Mouse (Mus musculus) right cerebral cortex, postnatal 10 days (tissue): ENCODE measurements around the gene Bcas3.

Experiments
- DNase-seq, 2 experiments: peaks; one replicate each; pipeline ENCODE4 v3.0.0; 2021; ENCODE audit warnings: low spot score in 2 of 2

Bcas3 gene

DNA sequence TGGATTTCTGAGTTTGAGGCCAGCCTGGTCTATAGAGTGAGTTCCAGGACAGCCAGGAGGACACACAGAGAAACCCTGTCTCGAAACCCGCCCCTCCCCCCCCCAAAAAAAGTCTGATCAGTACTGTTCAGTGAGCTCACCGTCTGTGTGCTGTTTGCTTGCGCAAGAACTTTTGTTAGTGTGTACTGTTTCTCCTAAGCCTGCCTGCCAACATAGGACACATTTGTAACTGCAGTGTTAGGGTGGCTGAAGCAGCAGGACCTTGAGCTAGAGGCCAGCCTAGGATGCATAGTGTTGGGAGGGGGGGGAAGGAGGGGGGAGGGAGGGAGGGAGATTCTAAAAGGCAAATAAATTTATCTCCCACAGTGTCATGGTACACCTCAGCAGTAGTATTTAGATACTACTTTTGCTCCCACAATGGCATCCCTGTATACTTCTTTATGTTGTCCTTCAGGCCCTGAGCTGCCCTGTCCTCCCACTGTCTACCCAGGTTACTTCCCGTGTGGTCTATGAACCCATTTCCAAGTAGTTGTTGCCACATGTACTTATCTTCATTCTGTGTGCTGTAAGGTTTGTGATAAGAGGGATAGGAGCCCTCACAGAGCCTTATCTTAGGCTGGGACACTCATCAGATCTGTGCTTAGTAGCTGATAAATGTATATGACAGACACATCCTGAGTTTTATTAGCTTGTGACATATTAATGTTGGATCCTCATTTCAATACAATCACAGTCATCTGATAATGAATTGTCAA is 176.7 kb downstream of the Bcas3 start:
- no peak for DNase-seq

DNA sequence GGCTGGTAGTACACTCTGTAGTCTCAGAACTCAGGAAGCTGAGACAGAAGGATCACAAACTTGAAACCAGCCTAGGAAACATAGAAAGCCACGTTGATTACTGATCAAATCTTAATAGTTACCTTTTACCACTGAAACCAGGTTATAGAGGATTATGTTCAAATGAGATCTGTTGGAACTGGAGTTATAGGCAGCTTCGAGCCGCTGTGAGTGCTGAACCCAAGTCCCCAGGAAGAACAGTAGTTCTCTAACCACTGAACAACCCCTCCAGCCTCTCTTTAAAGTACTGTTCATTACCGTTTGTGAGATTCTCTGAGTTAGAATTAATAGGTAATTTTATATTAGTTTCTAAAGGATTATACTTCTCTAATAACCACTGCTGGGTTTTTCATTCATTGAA is 188.0 kb downstream of the Bcas3 start:
- no peak for DNase-seq

DNA sequence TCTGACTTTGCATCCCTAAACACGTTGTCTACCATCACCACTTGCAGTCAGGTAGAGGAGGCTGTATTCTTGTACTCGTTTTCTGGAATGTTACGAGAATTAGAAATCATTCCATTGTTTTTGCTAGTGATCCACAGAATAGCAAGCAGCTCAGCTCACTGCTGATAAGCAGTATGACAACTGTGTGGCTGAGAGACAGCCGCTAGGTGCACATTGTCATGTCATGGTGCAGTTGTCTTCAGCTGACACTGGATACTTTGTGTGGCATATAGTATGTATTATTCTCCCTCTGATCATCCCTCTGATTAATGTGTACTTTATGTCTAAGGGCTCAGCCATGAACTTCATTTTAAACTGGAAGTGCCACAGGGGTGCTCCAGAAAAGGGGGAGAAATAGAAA is 190.3 kb downstream of the Bcas3 start:
- no peak for DNase-seq

DNA sequence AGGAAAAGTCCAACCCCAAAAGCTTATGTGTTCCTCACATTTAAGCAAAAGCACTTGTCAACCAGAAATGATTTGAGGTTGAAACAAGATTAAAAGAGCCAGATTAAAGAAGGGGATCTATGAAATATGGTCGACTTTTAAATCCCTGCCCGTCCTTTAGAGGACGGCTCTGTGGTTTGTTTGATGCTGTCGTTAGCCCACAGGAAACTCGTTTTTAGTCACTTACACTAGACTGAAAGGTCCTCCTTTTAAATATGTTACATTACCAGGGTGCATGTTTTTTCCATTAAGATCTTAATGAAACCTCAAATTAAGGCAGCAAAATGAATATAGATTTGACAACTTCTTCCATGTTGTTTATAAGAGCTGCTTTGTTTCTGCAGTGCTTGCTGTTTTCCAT is 192.6 kb downstream of the Bcas3 start:
- no peak for DNase-seq

DNA sequence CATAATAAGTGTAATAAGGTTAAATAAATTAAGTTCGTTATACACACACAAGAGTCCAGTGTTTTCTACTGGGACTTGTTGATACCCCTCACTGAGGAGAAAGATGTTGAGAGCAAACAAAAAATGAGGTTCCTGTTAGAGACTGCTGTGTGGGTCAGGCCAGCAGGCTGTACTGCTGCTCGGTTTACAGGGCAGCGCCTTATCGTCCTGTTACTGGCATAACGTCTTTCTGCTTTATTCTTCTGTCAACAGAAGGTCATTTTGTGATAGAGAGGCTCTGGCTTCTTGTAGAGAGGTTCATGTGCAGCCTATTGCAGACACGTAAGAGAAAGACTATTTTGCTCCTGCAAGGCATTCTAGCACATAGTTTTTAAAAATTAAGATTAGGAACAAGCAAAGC is 195.0 kb downstream of the Bcas3 start:
- DNase-seq: no peak

DNA sequence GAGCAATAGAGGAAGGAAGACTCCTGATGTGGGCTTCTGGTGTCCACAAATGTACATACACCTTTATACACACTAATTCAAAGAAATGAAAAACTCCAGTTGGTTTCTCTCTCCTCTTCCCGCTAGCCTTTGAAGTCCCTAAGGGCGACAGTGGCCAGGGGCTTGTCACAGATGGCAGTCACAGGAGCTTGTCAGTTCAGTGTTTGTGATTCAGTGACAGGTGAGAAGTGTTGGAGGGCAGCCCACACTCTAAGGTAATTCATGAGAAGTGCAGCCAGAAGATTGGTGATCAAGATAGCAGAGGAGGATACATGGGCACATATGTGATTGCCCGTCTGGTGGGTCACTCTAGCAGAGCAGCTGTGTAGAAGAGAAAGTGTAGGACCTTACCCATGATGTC is 196.7 kb downstream of the Bcas3 start:
- DNase-seq: no peak

DNA sequence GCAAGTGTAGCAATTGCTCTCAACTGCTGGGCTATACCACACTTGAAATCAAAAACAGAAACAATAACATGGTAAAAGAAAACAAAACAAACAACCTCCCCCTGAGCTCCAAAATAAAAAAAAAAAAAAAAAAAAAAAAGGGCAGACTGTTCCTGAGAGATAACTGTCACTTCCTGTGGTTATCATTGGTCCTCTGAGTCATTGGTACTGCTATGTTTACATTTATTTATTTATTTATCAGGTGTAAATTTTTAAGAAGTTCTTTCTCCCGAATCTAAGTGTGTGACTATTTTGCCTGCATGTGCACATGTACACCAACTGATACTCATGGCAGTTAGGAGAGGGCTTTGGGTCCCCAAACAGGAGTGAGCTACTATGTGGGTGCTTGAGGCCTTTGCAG is 202.1 kb downstream of the Bcas3 start:
- DNase-seq: no peak

DNA sequence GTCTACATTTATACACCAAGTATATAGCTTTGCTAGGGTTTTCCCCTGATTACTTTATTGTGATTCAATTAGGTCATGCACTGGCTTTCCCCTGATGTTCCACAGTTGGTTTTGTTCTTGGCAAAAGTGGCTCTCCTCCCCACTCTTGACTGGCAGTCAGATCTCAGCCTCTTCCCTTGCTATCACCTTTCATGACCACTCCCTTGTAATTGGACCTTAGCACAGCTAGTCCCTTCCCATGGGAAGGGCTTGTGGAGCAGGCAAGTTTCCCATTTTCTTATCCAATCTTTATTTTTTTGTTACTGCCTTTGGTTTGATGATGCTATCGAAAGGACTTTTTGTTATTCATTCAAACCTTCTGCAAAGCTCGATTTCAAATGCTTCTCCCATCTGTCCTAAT is 202.8 kb downstream of the Bcas3 start:
- no peak for DNase-seq

DNA sequence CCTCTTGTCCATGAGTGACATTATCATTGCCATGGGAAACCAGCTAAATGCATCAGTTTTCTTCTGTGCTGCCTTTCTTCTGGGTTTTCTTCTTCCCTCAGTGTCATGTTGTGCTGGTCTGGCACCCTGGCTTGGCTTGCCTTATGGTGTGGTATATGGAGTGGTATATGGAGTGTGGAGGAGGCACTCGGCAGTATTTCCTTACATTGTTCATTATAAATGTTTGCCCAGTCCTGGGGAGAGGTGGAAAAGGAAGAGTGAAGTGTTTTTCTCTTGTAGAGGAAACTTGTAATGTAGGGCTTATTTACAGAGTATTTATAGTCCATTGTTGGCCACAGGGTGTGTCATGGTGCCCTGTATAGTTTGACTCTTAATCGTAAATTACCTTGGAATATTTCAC is 212.1 kb downstream of the Bcas3 start:
- DNase-seq: no peak

DNA sequence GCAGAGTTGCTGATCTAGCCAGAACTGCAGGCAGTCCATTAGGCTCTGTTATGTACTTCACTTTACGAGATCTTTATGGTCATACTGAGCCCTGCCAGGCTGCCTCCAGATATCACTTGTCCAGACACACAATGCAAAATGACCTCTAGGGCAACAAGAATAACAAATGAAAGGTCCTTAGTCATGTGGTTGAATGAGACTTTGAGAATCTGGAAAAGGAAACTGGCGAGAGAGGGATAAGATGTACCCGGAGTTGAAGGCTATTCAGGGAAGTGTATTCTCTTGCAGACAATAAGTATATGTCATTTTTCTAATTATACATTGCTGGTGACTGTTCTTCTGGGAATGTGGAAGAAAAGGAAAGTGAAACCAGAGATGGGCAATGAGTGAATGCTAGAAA is 218.1 kb downstream of the Bcas3 start:
- DNase-seq: no peak

DNA sequence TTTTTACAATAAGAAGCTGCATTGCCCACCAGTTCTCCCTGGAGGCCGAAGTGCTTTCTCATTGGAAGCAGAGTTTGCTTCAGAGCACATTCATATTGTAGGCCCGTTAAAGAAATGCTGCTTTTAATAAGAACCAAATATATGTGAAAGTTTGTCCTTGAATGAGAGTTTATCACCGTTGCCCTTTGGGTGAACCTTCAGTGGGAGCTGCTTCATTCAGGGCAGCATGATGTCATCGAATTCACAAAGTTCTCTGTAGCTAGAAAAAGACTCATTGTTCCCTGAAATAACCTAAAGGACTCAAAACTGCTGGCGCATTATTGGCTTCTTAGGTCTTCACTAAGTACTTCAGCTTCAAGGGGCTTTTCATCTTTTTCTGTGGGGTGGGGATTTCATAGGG is 219.0 kb downstream of the Bcas3 start:
- DNase-seq: no peak

DNA sequence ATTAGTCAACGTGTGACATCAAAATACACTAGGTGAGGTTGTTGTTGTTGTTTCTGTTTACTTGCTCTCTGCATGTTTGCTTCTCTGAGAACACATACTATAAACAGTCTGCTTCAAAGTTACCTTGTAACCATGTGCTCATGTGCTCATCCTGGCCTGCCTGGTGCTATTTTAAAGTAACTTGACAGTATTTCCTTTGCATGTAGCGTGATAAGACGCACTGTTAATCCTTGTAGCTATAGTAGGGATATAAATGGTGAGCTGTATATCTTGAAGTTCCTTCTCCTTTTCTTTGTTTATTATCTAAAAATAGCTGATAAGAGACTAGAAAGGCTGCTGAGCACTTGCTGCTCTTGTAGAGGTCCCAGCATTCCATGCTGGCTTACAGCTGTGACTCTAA is 219.6 kb downstream of the Bcas3 start:
- no peak for DNase-seq

DNA sequence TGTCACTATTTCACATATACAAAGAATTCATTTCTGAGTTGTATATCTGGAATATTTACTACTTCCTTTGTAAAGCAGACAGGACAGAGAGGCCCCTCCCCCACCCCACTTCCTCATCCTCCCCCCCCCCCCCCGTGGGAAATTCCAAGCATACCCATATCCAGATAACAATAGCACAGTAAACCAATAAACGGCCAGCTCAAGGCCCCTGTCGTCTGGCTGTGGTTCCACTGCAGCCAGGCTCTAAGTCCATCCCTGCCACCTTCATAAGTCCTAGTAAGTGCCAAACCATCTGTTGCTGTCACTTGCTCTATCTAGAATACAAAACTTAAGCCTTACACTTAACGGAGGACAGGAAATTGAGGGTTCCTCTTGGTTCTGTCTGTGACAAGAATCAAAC is 221.5 kb downstream of the Bcas3 start:
- DNase-seq: no peak

DNA sequence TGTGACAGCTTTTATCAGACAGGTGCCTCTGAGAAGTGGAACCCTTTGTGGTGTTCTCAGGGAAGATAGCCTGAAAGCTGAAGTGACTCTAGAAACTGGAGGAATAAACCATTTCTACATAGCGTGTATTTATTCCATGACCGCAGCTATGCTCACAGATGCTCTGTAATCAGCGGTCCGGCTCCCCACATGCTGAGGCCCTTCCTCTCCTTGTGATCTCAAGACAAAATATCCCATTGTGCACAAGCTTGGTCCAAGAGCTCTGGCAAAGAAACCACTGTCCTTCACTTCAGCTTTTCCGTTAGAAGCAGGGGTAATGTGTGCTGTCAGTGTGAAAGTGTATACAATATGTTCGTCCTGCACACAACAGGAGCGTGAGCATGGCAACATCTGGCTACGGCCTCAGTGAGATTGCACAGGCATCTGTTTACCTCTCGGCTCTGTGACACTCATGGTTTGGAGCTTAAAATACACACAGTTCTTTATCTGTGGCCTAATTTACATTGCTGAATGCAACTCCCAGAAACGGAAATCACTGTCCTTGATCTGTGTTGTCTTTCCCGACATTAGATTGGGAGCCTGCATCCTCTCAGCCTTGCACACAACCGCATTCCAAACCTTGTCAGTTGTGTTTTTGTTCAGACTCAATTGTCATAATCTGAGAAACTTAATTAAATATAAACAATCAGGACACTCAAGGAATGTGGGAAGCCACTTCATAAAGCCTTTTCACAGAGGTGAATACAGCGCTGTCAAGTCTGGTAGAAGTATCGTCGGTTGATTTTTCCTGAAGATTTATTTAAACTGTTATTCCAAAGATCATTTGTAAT is 225.1 kb downstream of the Bcas3 start:
- DNase-seq: peak; percentile 20 to 30

DNA sequence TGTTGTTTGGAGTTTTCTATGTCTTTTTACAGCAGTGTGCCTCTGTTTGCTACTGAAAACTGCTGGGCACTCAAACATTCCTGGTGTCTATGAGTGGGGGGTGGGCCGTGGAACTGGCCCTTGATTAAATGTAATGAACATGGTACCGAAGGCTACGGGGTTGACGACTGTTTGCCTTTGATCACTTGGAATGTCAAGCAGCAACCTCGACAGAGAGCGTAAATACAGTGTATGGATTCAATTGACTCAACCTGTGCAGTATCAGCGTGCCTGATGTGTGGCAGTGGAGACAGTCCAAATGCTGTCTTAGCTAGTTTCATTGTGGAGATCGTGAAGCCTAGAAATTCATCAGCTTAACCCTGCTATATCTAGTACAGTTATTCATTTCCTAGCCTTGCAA is 231.1 kb downstream of the Bcas3 start:
- no peak for DNase-seq

DNA sequence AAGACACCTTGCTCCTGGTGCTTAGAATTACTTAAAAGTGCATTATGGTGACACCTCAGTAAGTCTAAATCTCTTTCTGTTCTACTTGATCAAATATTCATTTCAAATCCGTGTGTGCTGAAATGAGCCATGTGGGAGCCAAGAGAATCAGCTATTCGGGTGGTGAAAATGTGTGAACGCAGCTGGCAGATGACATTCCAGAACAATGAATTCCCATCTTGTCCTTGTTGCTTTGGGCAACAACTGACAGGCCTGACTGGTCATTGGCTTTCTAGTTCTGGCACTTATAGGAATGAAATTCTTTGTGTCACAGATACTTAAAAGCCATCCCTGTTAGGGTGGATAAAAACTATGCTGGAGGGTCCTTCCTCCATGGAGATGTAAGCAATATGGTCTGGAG is 240.7 kb downstream of the Bcas3 start:
- no peak for DNase-seq

DNA sequence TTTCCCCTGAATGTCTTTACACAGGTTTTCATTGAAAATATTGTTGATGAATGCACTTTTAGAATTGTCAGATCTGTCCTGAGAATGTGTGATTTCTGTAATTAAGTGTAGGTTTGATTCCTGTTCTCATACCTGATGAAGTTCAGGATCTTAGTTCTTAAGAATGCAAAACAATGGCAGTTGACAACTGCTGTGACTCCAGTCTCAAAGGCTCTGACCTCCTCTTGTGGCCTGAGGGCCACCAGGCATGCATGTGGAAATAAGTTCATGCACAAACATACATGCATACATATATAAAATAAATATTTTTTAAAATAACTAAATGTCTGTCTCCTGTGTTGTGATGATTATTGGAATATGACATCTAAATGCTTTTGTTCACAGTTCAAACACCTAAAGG is 246.3 kb downstream of the Bcas3 start:
- DNase-seq: no peak

DNA sequence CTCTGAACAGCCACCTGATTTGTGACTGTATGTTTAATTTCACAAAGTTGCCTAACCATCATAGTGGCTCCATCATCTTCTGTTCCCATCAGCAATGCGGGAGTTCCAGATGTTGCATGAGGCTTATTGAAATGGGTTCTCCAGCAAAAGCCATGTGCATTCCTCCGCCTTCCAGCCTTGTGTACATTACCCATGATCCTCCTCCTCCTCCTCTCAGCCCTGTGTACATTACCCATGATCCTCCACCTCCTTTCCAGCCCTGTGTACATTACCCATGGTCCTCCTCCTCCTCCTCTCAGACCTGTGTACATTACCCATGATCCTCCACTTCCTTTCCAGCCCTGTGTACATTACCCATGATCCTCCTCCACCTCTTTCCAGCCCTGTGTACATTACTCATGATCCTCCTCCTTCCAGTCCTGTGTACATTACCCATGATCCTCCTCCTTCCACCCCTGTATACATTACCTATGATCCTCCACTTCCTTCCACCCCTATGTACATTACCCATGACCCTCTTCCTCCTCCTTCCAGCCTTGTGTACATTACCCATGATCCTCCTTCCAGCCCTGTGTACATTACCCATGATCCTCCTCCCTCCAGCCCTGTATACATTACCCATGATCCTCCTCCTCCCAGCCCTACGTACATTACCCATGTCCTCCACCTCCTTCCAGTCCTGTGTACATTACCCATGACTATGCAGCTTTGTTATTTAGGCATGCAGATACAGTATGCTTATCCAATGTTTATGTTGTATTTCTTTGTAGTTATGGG is 250.8 kb downstream of the Bcas3 start:
- DNase-seq: no peak

DNA sequence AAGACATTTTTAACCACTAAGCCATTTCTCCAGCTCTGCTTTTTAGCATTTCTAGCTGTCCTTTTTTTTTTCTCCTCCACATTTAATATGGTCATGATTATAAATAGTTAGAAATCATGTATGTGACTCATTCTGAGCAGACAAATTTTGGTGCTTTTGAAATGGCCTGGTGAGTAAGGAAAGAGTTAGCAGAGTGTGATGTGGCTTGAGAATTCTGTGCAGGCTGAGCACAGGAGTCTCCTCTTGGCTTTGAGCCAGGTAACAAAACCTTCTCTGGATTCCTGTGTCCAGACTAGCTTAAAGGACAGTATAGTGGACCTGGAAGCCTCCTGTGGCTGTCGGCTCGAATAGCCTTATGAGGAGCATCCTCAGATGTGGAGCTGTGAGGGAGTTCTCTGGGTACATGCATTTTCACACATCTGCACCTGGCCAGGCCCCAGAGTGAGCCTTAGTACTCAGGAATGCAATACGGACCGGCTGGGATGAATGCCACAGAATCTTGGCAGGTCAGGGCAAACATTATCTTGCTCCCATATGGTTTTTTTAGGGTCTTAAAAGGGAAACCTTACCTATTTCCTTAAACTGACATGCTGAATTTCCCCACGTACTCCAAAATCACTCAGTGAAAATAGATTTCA is 256.5 kb downstream of the Bcas3 start:
- DNase-seq: no peak

DNA sequence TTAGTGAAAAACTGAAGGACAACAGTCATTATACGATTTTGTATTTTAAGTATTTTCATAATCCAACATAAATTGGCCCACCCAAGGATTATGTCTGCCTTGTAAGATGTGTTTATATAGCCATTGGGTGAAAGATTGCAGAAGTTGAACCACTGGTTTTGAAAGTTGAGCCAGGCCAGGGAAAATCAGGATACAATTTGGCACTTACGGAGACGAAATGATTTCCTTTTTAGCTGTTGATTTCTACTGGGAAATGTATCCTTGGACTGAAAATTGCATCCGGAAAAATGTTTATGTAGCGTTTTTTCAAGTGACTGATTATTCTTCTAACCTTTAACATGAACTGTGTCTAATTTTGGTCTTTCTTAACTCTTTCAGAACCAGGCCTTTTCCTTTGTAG is 260.1 kb downstream of the Bcas3 start:
- DNase-seq: no peak

DNA sequence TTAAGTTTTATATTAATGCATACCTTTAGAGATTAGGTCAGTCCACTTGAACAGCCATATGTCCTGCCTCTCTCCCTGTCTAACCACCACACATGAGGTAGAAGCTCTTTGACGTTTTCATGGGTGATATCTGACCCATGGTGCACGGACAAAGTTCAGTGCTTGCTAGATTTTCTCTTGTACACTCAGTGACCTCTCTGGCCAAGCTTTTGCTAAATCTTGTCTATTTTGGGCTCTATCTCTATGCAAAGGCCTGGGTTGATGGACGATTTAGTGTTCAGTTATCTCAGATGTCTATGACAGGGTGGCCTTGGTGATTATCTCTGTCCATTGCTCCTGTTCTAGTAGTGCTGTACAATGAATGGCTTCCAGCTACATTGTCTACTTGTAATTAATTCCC is 260.6 kb downstream of the Bcas3 start:
- DNase-seq: no peak

DNA sequence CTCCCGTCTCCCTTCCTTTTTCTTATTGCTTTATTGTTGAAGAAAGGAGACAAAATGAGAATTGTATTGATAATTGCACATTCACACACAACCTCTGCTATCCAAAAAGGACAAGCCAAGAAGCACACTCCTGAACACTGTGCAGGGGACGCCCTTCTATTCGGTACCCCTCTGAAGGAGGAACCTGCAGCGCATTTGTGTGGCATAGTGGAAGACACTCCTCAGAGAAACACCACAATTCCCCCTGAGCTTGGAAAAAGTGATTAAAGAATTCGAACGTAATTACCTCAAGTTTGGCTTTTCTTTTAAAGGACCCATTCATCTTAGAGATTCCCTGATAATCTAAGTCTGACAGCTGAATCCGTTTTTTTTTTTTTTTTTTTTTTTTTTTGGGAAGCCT is 261.5 kb downstream of the Bcas3 start:
- no peak for DNase-seq
